Mouse (Mus musculus) bone marrow, adult 2 months (tissue): ENCODE measurements around the gene Rcan1.
A peak's percentile ranks its signal among the peaks of the same experiment; 100 is the strongest.

Experiments
- CTCF ChIP-seq: fragments of 200-500 bp; IDR thresholded peaks from 2 replicates; pipeline ENCODE4 v1.5.1; 2011; ENCODE audit warnings: low read length, control low read depth; ENCODE audit not compliant: control insufficient read depth, insufficient read depth
- POLR2A ChIP-seq: fragments of 200-500 bp; IDR thresholded peaks from 2 replicates; pipeline ENCODE4 v1.6.1; 2011; ENCODE audit warnings: low read depth, mild to moderate bottlenecking, control low read depth, low read length, borderline replicate concordance; ENCODE audit not compliant: control insufficient read depth

- TF ChIP-seq CTCF, result peak; percentile 57; the same call in 1 of the 2 replicates
- no peak for TF ChIP-seq POLR2A
Observed at GRCm38 (mm10) chr16:92511773-92512391, 41.2 kb upstream of the Rcan1 start.
